Mouse (Mus musculus) MEL (cell line): Measurements from ENCODE around the gene Ocel1. TPM values are rescaled to one million over a fixed set of nuclear protein-coding genes. Genes with fewer than 3 reads are reported as not detected.

Experiments used
- DNase-seq: peaks from one replicate; pipeline ENCODE4 v3.0.0; 2011; ENCODE audit warnings: low read depth, low spot score
- H3K27ac ChIP-seq: 2 replicates; pipeline ENCODE4 v1.5.1; 2012; ENCODE audit warnings: low read depth, mild to moderate bottlenecking, control low read depth, low read length, moderate library complexity; ENCODE audit not compliant: control insufficient read depth
- H3K27me3 ChIP-seq, 2 experiments: fragments of 150-350 bp in 1 of 2; sonication (generic) in 1 of 2; 2 replicates each; pipeline ENCODE4 v1.6.1; 2012; ENCODE audit warnings: low read length in 2 of 2, mild to moderate bottlenecking in 2 of 2, improper control_type of control experiment in 1 of 2, moderate library complexity in 1 of 2; ENCODE audit not compliant: insufficient read depth in 2 of 2, control insufficient read depth in 1 of 2
- H3K36me3 ChIP-seq, 2 experiments: 2 replicates each; pipeline ENCODE4 v1.6.1; 2012 to 2014; ENCODE audit warnings: low read length in 2 of 2, improper control_type of control experiment in 1 of 2, inconsistent platforms in 1 of 2, mild to moderate bottlenecking in 1 of 2; ENCODE audit not compliant: insufficient read depth in 2 of 2, control insufficient read depth in 1 of 2
- H3K4me1 ChIP-seq, 2 experiments: fragments of 150-350 bp in 1 of 2; sonication (generic) in 1 of 2; 2 replicates each; pipeline ENCODE4 v1.6.1; 2012; ENCODE audit warnings: low read length in 2 of 2, improper control_type of control experiment in 1 of 2, mild to moderate bottlenecking in 1 of 2; ENCODE audit not compliant: insufficient read depth in 2 of 2, control insufficient read depth in 1 of 2
- H3K4me3 ChIP-seq, 2 experiments: fragments of 150-350 bp in 1 of 2; sonication (generic) in 1 of 2; 2 replicates each; pipeline ENCODE4 v1.5.1; 2012; ENCODE audit warnings: low read depth in 2 of 2, low read length in 2 of 2, mild to moderate bottlenecking in 2 of 2, moderate library complexity in 2 of 2, control low read depth in 1 of 2, improper control_type of control experiment in 1 of 2; ENCODE audit not compliant: control insufficient read depth in 1 of 2, insufficient read depth in 1 of 2
- H3K79me2 ChIP-seq: 2 replicates; pipeline ENCODE4 v1.6.1; 2012; ENCODE audit warnings: mild to moderate bottlenecking, low read length, moderate library complexity; ENCODE audit not compliant: control insufficient read depth, poor library complexity, insufficient read depth
- H3K9ac ChIP-seq: 2 replicates; pipeline ENCODE4 v1.6.1; 2012; ENCODE audit warnings: low read depth, mild to moderate bottlenecking, control low read depth, low read length, moderate library complexity; ENCODE audit not compliant: control insufficient read depth, poor library complexity, severe bottlenecking
- H3K9me3 ChIP-seq: fragments of 150-350 bp; sonication (generic); replicated peaks from 2 replicates; pipeline ENCODE4 v1.6.1; 2012; ENCODE audit warnings: mild to moderate bottlenecking, low read length, improper control_type of control experiment, moderate library complexity; ENCODE audit not compliant: insufficient read depth
- CHD2 ChIP-seq: IDR thresholded peaks from 2 replicates; pipeline ENCODE4 v1.6.1; 2011; ENCODE audit warnings: low read length, improper control_type of control experiment
- KAT2A ChIP-seq: conservative IDR thresholded peaks from 2 replicates; pipeline ENCODE4 v1.6.1; 2012; ENCODE audit warnings: low read depth, low read length, improper control_type of control experiment, inconsistent platforms
- MAFK ChIP-seq: IDR thresholded peaks from 2 replicates; pipeline ENCODE4 v1.6.1; 2011; ENCODE audit warnings: low read depth, mild to moderate bottlenecking, low read length, improper control_type of control experiment, borderline replicate concordance
- MYB ChIP-seq: IDR thresholded peaks from 2 replicates; pipeline ENCODE4 v1.6.1; 2011; ENCODE audit warnings: mild to moderate bottlenecking, low read depth, low read length, improper control_type of control experiment
- NRF1 ChIP-seq: IDR thresholded peaks from 2 replicates; pipeline ENCODE4 v1.6.1; 2014; ENCODE audit warnings: low read depth, mild to moderate bottlenecking, inconsistent platforms, low read length, improper control_type of control experiment, moderate library complexity; ENCODE audit not compliant: poor library complexity, insufficient read depth, severe bottlenecking
- POLR2A ChIP-seq, 2 experiments: IDR thresholded peaks; 2 replicates each; pipeline ENCODE4 v1.6.1; 2011 to 2012; ENCODE audit warnings: low read length in 2 of 2, mild to moderate bottlenecking in 2 of 2, control low read depth in 1 of 2, improper control_type of control experiment in 1 of 2, low read depth in 1 of 2, moderate library complexity in 1 of 2; ENCODE audit not compliant: control insufficient read depth in 1 of 2, insufficient read depth in 1 of 2, poor library complexity in 1 of 2
- RAD21 ChIP-seq: IDR thresholded peaks from 2 replicates; pipeline ENCODE4 v1.6.1; 2011; ENCODE audit warnings: mild to moderate bottlenecking, low read depth, low read length, improper control_type of control experiment
- TAL1 ChIP-seq: IDR thresholded peaks from 2 replicates; pipeline ENCODE4 v1.6.1; 2012; ENCODE audit warnings: mild to moderate bottlenecking, inconsistent platforms, low read length, moderate library complexity, mixed read lengths
- USF1 ChIP-seq: IDR thresholded peaks from 2 replicates; pipeline ENCODE4 v1.6.1; 2014; ENCODE audit warnings: low read depth, mild to moderate bottlenecking, inconsistent platforms, low read length, improper control_type of control experiment, moderate library complexity
- USF2 ChIP-seq, 2 experiments: IDR thresholded peaks; 2 replicates each; pipeline ENCODE4 v1.6.1; 2011 to 2012; ENCODE audit warnings: improper control_type of control experiment in 2 of 2, low read length in 2 of 2, borderline replicate concordance in 1 of 2, inconsistent platforms in 1 of 2, low read depth in 1 of 2, mild to moderate bottlenecking in 1 of 2; ENCODE audit not compliant: insufficient read depth in 1 of 2
- ZKSCAN1 ChIP-seq: IDR thresholded peaks from 2 replicates; pipeline ENCODE4 v1.6.1; 2012; ENCODE audit warnings: low read depth, mild to moderate bottlenecking, inconsistent platforms, low read length, improper control_type of control experiment, moderate library complexity
- ZMIZ1 ChIP-seq: IDR thresholded peaks from 2 replicates; pipeline ENCODE4 v1.6.1; 2012; ENCODE audit warnings: low read depth, mild to moderate bottlenecking, inconsistent platforms, low read length, improper control_type of control experiment, moderate library complexity
- ZNF384 ChIP-seq: IDR thresholded peaks from 2 replicates; pipeline ENCODE4 v1.6.1; 2012; ENCODE audit warnings: low read depth, mild to moderate bottlenecking, inconsistent platforms, low read length, improper control_type of control experiment
- polyA plus RNA-seq, 2 experiments: library from polyadenylated mRNA; stranded (reverse) in 1 of 2; unstranded in 1 of 2; fragments of >175 nt in 1 of 2; fragments of >200 nt in 1 of 2; gene quantifications; 2 replicates each; pipeline versions ENCODE4 v1.2.1 to v1.2.4; 2012; ENCODE audit warnings: low replicate concordance in 2 of 2, low read depth in 1 of 2; ENCODE audit not compliant: insufficient read length in 2 of 2, insufficient read depth in 1 of 2, missing spikeins in 1 of 2
- total RNA-seq: library from RNA; depleted of rRNA; stranded (reverse); fragments of 300-350 nt; gene quantifications from 2 replicates; pipeline ENCODE4 v1.2.3, GENCODE M21; 2012

The Ocel1 gene
- total and polyA plus RNA-seq, 3 experiments = 16.2 to 18.3 TPM; not detected in 1

DNA sequence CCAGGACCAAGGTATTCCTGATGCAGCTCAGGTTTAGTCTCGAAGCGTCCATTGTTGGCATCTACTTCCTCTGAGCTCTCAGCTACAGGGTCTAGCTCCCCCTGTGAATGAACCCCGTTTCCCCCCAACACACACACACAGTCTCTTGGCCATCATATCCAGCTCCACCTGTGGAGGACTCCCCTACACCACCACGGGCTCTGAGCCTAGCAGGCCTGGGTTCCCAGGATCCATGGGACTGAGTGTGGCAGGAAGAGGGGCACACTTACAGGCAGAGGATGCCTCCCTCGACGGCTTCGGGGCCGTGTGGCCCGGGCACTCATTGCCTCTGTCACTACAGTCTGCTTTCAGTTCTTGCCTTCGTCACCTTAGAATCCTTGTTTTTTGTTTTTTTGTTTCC lies 24.0 kb downstream of the Ocel1 start:
- Histone ChIP-seq H3K9me3 (no peaks in the 10 kb centered on the region), H3K4me1 (peaks cover 0 to 7% of the 10 kb centered on the region in 2 experiments; a peak in 2 of 4 replicates), H3K27ac (no peak overlapping the region), H3K9ac (no peak overlapping the region), H3K27me3 (no peaks in the 10 kb centered on the region)
- DNase-seq = no peak
- TF ChIP-seq USF1 (no peak), ZNF384 (no peak), USF2 (IDR thresholded peaks at IDR 0.05; ENCODE audit: borderline replicate concordance in 1 of 2, insufficient read depth in 1 of 2, low read depth in 1 of 2, low read length in 2 of 2) (no peak), TAL1 (no peak), CHD2 (no peak), POLR2A (IDR thresholded peaks at IDR 0.05; ENCODE audit: control insufficient read depth in 1 of 2, insufficient read depth in 1 of 2, low read depth in 1 of 2, low read length in 2 of 2, poor library complexity in 1 of 2) (no peak), KAT2A (no peak), NRF1 (no peak), ZKSCAN1 (no peak), RAD21 (no peak), MYB (no peak), ZMIZ1 (no peak)
- TF ChIP-seq, all 39 proteins: peak for 0
- Histone ChIP-seq H3K36me3 (peaks cover 0 to 8% of the 10 kb centered on the region in 2 experiments; a peak in 2 of 4 replicates), H3K4me3 (no peak overlapping the region), H3K79me2 (peaks cover 4% of the 10 kb centered on the region; the same call in 1 of the 2 replicates)

GRCm38 (mm10) chr8:71395629-71396028 lies 24.5 kb downstream of the Ocel1 start, which contains the start of gene Ushbp1:
Gene Ushbp1 (minus strand): TSS chr8:71395802.
- Histone ChIP-seq H3K4me3 (peak within 1 kb of the TSS; percentile 50 to 54), H3K79me2 (peaks cover 4% of the 10 kb centered on the region; the same call in 1 of the 2 replicates), H3K9ac (peak within 1 kb of the TSS; percentile 70), H3K9me3 (no peaks in the 10 kb centered on the region), H3K36me3 (peaks cover 0 to 8% of the 10 kb centered on the region in 2 experiments; a peak in 2 of 4 replicates), H3K27me3 (no peaks in the 10 kb centered on the region), H3K27ac (peak within 1 kb of the TSS; percentile 70), H3K4me1 (peaks cover 0 to 7% of the 10 kb centered on the region in 2 experiments; a peak in 2 of 4 replicates)
- TF ChIP-seq MAFK = no peak
- no peak for TF ChIP-seq MYB
- DNase-seq = no peak
